Mouse (Mus musculus): ENCODE measurements around the gene Gm7029. TPM values are rescaled to one million over a fixed set of nuclear protein-coding genes. Genes with fewer than 3 reads are reported as not detected.
"Not testable (repeated sequence)": the region's sequence is repeated elsewhere in the genome, so short reads cannot be mapped to it uniquely, and the experiment has no call there.

Gm7029 gene
- polyA plus RNA-seq, 1 experiment, result not detected

GRCm38 (mm10) chr17:33891892-33892291, 18.3 kb downstream of the Gm7029 start:
- not testable (repeated sequence) for DNase-seq (ENCODE audit: low read depth)

GRCm38 (mm10) chr17:33892429-33892828, 18.8 kb downstream of the Gm7029 start:
- DNase-seq (ENCODE audit: low read depth), result no peak

GRCm38 (mm10) chr17:33893011-33893410, 19.4 kb downstream of the Gm7029 start:
- DNase-seq (ENCODE audit: low read depth), result not testable (repeated sequence)

GRCm38 (mm10) chr17:33897114-33897794, 23.6 kb downstream of the Gm7029 start:
- DNase-seq (ENCODE audit: low read depth), result no peak

- DNase-seq (ENCODE audit: low read depth), result not testable (repeated sequence)
These were observed 24.6 kb downstream of the Gm7029 start for GRCm38 (mm10) chr17:33898193-33898592.

- no peak for DNase-seq (ENCODE audit: low read depth)
These were observed 26.0 kb downstream of the Gm7029 start for GRCm38 (mm10) chr17:33899642-33900041.

GRCm38 (mm10) chr17:33900281-33900988, 26.8 kb downstream of the Gm7029 start:
- no peak for DNase-seq (ENCODE audit: low read depth)

GRCm38 (mm10) chr17:33900989-33901314, 27.3 kb downstream of the Gm7029 start:
- no peak for DNase-seq (ENCODE audit: low read depth)

GRCm38 (mm10) chr17:33901653-33902052, 28.0 kb downstream of the Gm7029 start:
- DNase-seq (ENCODE audit: low read depth), result no peak

- DNase-seq (ENCODE audit: low read depth), result no peak
These were observed 28.4 kb downstream of the Gm7029 start for GRCm38 (mm10) chr17:33902079-33902478.

GRCm38 (mm10) chr17:33902491-33902890, 28.9 kb downstream of the Gm7029 start:
- DNase-seq (ENCODE audit: low read depth), result no peak

GRCm38 (mm10) chr17:33903911-33904651, 30.4 kb downstream of the Gm7029 start:
- DNase-seq (ENCODE audit: low read depth), result not testable (repeated sequence)

GRCm38 (mm10) chr17:33904835-33905234, 31.2 kb downstream of the Gm7029 start, which contains the start of gene Platr17:
Gene Platr17, plus strand, starts transcription at chr17:33905135.
- DNase-seq (ENCODE audit: low read depth), result not testable (repeated sequence)

- no peak for DNase-seq (ENCODE audit: low read depth)
These were observed 34.9 kb downstream of the Gm7029 start for GRCm38 (mm10) chr17:33908331-33909076.

- peak; percentile 81 for DNase-seq (ENCODE audit: low read depth)
These were observed 35.6 kb downstream of the Gm7029 start, which contains the start of gene Daxx for GRCm38 (mm10) chr17:33909077-33909868. Gene Daxx, plus strand, starts transcription at chr17:33909414.

GRCm38 (mm10) chr17:33909869-33910250, 36.2 kb downstream of the Gm7029 start:
- no peak for DNase-seq (ENCODE audit: low read depth)

GRCm38 (mm10) chr17:33910346-33911051, 36.9 kb downstream of the Gm7029 start:
- DNase-seq (ENCODE audit: low read depth), result no peak

GRCm38 (mm10) chr17:33911052-33911812, 37.6 kb downstream of the Gm7029 start:
- no peak for DNase-seq (ENCODE audit: low read depth)

- no peak for DNase-seq (ENCODE audit: low read depth)
These were observed 38.3 kb downstream of the Gm7029 start for GRCm38 (mm10) chr17:33911813-33912414.

Measured in gonadal fat pad, adult 2 months (tissue).